Mouse (Mus musculus) gastrocnemius, postnatal 10 days (tissue): ENCODE results near the gene Topbp1. TPM values are rescaled to one million over a fixed set of nuclear protein-coding genes. Genes with fewer than 3 reads are reported as not detected.

Experiments
- DNase-seq: peaks from one replicate; pipeline ENCODE4 v3.0.0; 2021; ENCODE audit warnings: mixed read lengths
- long read RNA-seq, 2 experiments: library from polyadenylated mRNA; stranded (forward); transcript quantifications; one replicate each; pipeline ENCODE4 v2.0.0; 2021
- total RNA-seq, 2 experiments: library from RNA; stranded (reverse); gene quantifications; 2 replicates each; pipeline ENCODE4 v1.2.3; 2021

The Topbp1 gene
- 10 to 100 TPM; 17.7 to 24.0 TPM for total RNA-seq
- long read RNA-seq, experiment 1, full-length matches to known transcripts, result 12 of 20 reads
- long read RNA-seq, experiment 1, partial matches to known transcripts, result 4 of 20 reads
- long read RNA-seq, experiment 1, other reads (novel, unspliced or antisense), result 4 of 20 reads
- long read RNA-seq, experiment 2, full-length matches to known transcripts, result 8 of 17 reads
- long read RNA-seq, experiment 2, partial matches to known transcripts, result 3 of 17 reads
- long read RNA-seq, experiment 2, other reads (novel, unspliced or antisense), result 6 of 17 reads

DNA sequence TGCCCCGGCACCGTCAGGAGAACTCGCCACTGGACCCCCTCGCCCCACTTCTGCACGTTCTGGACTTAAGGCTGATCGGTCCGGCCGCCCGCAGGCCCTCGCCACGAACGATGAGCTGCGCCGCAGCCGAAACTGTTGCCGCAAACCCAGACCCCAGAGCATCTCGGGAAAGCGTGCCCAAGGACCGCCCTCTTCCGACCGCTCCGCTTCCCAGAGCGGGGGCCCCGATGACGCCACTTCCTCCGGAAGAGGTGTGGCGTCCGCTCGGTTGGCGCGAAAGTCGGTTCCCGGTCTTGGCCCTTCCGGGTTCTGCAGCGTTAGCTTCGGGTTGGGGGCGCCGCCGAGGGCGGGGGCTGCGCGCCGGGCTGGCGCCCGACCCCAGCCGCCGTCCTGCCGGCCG lies at the start of gene Topbp1, which contains the start of gene 1300017J02Rik:
TSS of gene Topbp1 (plus strand) at position 289 of the 400 bp plus-strand sequence.
TSS of gene 1300017J02Rik (minus strand) at position 156 of the 400 bp plus-strand sequence.
- DNase-seq, result peak; percentile 95

DNA sequence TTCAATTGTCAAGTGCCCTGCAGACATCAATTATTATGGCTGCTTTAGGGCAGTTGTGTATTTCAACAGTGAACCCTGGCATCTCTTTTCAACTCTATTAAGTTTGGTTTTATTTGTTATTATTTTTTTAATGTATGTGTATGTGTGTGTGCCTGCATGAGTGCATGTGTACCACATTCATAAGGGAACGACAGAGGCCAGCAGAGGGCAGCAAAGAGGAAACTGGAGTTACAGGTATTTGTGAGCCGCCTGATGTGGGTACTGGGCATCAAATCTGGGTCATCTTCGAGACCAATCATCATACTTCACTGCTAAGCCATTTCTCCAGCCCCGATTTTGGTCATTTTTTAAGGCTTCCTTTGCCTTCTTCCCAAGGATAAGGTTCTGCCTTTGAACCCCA lies 39.2 kb upstream of the Topbp1 start:
- no peak for DNase-seq

DNA sequence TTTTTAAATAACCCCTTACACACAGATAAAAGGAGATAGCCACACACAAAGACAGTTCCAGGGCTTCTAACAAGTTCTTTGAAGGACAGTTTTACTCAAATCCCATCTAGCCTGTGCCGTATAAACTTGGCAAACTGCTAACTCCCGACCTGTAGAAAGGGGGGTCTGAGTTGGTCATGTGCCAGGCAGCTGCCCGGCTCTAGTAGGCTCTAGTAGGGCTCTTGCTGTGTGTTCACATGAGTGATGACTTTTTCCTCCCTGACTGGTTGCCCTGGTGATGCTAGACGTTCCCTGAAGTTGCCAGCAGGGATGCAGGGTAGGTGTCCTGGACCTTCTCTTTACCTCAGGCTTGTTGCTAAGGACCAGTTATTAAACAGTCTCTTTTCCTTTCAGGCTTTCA lies 33.9 kb upstream of the Topbp1 start:
- DNase-seq, result no peak

DNA sequence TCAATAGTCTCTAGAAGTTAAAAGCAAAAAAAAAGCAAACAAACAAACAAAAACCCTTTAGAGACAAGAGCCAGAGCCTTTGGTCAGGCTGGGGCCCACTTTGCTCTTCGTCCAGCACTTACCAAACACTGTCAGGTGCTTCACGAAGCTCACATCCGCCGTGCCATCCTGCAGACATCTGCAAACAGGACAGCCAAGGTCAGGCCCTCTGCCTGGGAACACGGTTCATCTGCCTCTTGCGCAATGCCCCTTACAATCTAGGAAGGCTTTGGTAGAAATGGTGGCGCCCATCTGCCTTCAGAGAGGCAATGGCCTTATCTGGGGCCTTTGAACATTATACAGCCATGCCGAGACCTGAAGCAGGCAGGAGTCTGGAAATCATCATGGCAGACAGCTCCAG lies 30.2 kb upstream of the Topbp1 start:
- DNase-seq, result no peak

DNA sequence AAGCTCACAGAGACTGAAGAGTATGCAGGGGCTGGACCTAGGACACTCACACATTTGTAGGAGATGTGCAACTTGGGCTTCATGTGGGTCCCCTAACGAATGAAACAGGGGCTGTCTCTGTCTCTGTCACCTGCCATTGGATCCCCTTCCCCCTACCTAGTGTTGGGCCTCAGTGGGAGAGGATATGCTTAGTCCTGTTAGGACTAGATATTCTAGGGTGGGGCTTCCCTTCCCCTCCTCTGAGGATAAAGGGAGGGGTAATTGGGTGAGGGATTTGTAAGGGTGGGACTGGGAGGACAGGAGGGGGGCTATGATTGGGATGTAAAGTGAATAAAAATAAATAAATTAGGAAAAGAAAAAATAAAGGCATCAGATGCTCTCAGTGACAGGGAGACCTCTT lies 29.3 kb upstream of the Topbp1 start:
- no peak for DNase-seq

DNA sequence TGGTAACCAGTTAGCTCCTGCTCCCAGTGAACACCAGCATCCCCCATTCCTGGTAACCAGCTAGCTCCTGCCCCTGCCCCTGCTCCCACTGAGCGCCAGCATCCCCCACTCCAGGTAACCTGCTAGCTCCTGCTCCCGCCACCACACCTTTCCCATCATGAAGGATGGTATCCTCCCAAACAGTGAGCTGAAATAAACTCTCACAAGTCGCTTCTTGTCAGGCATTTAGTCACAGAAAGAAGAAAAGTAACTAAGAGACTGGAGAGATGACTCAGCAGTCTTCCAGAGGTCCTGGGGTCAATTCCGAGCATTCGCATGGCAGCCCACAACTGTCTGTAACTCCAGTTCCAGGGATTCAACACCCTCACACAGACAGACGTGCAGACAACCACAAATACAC lies 28.1 kb upstream of the Topbp1 start:
- DNase-seq, result no peak

DNA sequence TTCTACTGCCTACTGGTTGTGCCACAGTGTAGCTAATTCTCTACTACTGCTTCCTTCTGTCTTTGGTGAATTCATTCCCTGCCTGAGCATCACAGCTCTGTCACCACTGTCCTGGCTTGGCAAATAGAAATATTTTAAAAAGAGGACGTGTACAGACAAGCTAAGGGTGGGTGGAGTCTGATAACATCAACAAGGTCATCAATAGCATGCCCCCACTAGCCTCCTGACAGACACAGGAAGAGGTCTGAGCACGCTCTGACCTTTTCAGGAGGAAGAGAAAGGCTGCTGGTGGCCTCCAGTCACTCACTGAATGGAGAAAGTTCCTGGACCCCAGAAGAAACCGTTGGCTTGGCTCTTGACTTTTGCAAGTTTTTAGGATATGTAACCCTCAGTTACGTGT lies 18.6 kb upstream of the Topbp1 start:
- DNase-seq, result no peak

DNA sequence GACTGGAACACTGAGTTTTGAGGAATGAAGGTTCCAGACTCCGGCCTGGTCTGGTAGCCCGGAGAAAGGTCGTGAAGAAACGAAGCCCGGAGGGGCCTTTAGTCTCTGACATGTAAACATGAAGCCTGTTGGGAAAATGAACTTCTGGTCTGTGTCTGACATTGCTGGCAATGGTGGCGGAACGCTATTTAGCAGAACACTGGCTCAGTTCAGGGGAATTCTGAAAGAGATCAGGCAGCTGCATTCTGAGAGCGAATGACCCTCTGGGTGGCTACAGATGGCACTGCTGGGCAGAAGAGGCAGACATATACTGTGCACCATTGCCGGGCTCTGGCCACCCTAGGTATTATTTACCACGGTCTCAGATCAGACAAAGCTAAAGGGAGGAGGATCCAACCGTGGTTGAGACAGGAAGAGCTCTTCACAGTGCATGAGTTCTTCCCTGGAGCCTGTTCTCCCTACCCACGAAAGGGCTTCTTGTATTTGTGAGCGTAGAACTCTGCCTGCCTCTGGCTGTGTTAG lies 18.1 kb upstream of the Topbp1 start:
- DNase-seq, result no peak

DNA sequence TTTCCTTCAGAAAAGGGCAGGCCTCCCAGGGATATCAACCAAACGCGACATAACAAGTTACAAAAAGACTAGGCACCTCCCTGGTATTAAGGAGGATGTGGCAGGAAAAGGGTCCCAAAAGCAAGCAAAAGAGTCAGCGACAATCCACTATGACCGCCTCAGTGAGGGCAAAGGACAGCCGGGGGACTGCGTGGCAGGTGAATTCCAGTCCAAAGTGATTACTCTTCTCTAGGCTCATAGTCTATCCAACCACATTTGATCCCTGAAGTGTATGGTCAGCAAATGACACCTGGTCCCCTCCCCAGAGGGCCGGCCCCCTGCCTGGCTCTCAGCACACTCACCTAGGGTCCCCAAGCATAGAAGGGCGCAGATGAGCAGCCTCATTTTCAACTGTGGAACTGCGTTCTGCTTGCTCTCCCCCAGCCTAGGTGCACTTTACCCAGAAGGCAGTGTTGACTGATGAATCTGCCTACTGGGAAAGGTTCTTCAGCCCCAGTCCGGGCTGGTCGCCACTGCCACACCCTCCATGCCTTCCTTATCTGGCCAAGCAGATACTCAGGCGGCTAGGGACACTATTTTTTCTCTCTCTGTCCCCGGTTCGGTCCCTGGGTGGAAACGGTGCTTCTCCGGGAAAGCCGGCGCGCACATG lies 17.1 kb upstream of the Topbp1 start:
- DNase-seq, result no peak

DNA sequence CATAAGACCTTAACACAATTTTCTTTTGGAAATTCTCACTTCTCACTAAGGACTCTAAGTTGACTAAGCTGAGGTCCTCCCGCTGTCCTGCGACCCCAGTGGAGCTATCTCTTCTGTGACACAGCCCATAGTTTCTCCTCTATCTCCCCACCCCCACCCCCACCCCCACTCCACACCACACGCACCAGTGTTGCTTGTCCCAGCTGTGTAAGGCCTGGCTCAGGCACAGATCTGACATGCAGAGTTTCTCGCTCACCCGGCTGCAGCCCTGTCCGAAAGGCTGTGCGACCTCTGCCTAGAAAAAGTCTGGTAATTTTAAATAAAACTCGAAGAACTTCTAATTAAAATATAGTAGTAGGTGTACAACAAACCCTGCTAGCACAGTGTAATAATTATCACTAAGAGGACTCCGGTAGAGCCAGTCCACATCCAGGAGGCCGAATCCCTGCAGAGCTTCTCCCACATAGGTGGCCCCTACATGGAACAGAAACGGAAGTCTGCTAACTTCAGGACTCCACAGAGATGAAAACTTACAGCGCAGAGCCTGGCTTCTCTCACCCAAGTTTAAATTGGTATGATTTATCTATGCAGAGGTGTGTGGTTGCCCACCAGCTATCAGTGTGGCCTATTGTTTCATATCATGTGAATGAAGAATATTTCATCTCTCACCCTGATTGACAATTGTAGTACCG lies 16.4 kb upstream of the Topbp1 start:
- no peak for DNase-seq

DNA sequence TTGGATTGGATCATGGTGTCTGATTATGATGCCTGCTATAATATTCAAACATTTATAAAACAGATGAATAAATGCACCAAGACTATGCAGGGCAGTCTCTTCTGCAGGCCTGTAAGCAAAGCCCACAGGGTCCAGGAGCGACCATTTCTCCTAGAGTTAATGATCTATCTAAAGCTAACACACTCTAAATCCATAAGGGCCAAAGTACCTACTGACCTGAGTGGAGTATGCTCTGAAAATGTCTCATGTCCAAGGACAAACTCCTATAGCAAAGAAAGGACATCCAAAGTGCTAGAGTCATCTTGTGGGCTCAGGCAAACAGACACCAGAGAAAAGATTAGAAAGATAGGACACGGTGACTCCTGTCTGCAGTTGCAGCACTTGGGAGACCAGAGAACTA lies 10.5 kb upstream of the Topbp1 start:
- no peak for DNase-seq

DNA sequence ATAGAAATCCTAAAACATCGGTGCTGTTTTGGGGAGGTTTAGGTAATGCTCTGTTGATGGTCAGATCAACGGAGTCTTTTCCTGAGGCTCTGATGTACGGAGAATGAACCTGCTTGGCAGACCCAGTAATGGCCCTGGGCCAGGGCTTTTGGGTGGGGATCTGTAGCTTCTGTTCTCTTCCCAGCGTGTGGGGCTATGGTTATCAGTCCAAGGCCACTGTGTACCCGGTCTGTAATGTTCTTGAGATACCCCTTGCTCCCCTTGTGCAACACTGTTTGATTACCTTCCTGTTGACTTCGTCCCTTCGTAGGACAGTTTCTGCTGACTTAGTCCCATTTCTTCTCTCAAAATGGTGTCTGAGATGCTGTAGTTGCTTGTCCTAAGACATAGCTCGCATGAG lies 3.9 kb upstream of the Topbp1 start:
- no peak for DNase-seq

DNA sequence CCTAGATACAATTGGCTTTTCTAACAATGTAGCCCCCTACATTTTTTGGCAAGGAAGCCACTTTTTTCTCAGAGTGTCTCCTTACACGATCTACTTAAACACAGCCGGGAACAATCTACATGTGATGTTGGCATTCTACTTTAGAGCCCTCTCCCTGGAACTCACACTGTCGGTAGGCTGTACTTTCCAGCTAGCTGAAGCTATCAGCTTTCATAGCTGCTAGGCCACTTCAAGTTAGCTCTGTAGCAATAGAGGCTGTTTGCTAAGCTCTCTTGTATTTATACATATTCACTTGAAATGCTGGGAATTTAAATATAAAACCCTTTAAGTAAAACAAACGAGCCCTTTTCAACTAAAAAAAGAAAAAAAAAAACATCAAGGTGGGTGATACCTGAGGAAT lies 2.8 kb upstream of the Topbp1 start:
- no peak for DNase-seq

DNA sequence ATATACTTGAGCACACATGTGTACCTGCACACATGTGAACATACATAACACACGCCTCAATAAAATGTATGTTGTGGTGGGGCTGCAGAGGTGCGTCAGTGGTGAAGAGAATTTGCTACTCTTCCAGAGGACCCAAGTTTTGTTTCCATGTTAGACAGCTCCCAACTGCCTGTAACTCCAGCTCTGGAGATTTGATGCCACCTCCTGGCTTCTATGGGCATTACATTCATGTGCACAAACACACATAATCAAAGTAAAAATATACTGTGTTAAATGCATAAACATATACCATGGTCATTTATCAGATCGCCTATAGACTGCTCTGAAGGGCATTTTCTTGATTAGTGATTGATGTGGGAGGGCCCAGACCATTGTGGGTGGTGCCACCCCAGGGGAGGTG lies 2.3 kb upstream of the Topbp1 start:
- peak; percentile 50 for DNase-seq

DNA sequence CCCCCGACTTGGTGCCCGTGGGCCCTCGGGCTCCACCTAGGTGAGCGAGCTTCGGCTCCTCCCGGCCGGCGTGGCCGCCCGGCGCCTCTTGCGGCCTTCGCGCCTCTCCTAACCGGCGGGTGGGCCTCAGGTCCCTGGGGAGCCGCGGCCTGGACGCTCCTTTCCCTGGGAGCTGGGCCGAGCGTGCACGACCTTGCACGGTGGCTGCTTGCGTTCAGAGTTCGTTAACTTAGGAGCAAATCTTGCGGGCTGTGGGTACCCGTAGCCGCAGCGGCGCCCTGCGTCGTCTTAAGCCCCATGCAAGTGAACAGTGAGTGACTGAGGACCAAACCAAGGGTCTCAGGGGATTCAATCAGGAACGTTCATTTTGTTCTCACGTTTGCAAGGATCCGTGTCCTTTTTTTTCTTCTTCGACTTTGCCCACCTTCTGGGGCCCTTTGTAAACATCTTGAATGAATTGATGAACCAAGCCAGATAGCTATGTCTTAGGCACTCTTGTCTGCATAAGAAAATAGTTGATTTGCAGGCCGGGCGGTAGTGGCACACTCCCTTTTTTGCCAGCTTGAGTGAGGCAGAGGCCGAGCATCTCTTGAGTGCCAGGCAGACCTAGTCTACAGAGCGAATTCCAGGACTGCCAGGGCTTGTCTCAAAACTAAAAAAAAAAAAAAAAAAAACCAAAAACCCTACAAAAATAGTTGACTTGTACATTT lies 472 bp downstream of the Topbp1 start:
- DNase-seq, result no peak

DNA sequence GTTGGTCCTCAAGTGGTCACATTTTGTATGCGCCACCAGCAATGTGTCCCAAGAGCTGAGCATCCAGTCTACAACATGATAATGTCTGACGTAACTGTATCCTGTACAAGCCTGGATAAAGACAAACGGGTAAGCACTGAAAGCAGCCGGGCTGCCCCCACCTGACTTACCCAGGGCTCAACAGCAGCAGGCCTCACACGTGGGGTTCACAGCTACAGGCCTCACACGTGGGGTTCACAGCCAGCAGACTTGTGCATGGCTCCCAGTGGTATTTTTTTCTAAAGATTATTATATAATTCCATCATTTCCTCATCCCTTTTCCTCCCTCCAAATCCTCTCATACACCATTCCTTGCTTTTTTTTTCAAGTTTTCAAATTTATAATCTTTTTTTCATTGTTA lies 4.8 kb downstream of the Topbp1 start:
- no peak for DNase-seq

DNA sequence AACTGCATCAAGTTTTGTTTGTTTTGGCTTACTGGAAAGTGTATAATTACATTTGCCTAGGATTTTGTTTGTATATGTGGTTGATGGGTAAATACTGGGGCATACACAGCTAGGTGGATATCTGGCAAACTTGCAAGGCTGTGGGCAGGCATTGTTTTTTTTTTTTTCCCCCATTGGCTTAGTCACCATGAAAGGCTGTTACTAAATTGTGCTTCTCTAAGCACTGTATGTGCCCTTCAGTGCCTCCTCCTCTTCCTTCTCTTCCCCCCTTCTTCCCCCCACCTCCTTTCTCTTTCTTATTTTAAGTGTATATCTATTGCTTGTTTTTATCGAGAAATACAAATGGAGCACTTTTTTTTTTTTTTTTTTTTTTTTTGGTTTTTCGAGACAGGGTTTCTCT lies 19.7 kb downstream of the Topbp1 start:
- no peak for DNase-seq

DNA sequence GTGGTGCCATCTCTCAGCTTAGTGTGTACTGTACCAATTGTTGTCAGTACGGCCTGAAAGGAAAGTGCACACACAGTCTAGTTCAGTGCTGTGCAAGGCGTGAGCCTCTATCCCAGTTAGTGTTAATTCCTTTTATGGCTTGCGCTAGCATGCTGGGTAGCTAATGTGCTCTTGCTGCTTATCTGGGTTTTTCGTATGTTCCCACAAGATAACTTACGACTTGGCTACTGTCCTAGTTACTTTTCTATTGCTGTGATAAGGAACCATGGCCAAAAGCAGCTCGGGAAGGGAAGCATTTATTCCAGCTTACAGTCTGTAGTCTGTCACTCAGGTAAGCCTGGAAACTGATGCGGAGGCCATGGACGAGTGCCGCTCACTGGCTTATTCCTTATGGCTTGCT lies 21.4 kb downstream of the Topbp1 start:
- no peak for DNase-seq

DNA sequence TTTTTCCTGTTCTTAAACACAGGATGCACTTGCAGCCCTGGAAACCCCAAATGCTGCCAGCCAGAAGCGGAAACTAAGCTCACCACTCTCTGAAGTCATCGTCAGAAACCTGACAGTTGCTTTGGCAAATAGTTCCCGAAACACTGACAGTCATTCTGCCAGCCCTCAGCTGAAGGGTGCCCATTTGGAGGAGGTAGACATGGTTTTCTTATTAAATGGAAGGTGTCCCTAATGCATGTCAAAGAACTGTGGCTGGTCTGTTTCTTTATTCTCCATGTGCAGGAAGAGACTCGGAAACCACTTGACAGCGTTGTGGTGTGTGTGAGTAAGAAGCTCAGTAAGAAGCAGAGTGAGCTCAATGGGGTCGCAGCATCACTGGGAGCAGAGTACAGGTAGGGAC lies 27.6 kb downstream of the Topbp1 start:
- no peak for DNase-seq

DNA sequence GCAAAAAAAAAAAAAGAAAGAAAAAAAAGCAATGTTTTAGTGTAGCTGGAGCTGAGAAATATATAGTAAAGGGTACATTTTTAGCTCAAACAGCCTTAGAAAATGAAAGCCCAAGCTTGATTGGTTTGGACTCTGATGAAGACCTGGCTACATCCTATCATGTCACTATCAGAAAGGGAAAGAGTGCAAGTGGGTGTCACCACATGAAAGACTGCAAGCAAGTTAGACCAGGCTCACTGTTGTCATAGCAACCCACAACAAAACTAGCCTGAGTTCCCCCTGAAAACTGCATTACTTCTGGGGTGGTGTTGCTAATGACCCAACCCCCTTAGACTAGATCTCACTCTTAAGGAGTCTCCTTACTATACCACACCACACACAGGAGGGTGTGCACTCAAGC lies 31.9 kb downstream of the Topbp1 start:
- DNase-seq, result no peak

DNA sequence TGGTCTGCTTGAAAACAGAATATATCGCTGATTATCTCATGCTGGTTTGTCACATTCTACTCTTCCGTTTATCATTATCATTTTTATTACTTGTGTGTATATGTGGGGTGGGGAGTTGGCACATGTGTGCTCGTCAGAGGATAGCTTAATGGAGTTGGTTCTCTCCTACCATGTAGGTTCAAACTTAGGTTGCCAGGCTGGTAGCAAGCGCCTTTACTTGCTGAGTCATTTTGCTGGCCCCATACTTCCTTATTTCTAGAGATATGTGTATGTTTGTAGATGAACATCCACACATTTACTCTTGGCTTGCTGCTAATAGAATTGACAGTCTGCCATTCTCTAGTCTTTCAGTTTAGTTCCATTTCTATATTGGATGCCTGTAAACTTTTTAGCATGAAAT lies 42.0 kb downstream of the Topbp1 start:
- DNase-seq, result no peak

DNA sequence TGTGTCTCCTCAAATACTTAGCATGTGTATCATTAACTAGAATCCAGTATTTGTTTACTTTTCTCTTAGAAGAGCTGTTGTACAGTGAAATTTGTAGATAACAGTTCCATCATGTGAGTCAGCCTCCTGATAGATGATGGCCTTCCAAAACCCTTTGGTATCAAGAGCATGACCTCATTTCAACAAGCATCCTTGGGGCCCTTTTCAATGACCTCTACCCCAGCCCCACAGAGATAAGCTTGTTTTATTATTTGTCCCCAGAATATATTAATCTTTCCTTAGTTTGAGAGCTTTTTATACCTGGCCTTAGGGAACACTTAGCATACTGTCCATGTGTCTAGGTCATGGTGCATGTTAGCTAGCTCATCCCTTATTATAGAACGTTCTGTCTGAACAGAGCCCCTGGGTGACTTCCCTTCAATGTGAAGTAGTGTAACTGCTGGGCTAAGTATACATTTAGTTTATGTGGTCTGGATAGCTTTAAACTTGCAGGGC lies 43.0 kb downstream of the Topbp1 start:
- no peak for DNase-seq

DNA sequence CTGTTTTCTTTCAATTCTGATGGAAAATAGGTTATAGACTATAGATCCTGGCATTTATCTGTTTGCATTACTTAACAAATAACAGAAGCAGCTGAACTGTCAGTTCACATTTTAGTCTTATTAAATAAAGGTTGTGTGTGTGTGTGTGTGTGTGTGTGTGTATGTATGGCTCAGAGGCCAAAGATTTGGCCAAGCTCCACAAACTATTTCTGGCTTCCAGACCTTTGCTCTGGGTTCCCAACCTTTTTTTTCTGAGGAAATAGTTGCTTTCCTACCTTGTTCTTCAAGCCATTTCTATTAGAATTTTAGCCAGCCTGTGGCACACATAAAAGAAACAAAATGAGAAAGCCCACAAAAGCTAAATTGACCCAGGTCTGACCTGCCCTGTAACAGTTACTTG lies 43.8 kb downstream of the Topbp1 start:
- no peak for DNase-seq
